13 mouse cellular contexts compared by ENCODE assay signal in the genomic region with DNA sequence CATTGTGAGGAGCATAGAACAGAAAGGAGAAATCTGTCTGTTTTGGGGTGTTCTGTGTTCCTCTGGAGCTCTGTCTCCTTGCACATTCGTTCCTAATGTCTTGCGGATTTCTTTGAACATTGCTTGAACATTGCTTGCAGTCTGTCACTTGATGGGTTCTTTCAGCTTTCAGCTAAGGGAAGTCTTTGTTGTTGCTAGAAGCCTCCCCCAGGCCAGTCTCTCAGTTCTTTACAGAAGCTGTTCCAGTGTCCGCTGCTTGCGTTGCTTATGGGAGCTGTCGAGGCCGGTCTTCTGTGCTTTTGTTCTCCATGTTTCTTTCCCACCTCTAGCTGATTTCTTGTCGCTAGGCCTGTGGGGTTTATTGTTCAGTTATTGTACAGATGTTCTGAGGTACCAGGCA. TPM values are rescaled to one million over a fixed set of nuclear protein-coding genes. Genes with fewer than 3 reads are reported as not detected.
A peak's percentile ranks its signal among the peaks of the same experiment; 100 is the strongest.
DNase-seq lines count a peak whose midpoint lies in the region; ATAC-seq and TF ChIP-seq lines count a peak whose summit lies in the region.
"Had no signal": no experiment of that assay in that cellular context is flagged by ENCODE, and none has a peak within 500 bp of the region (broad histone marks: within the 10 kb centered on the region; RNA-seq: fewer than 3 reads in every experiment).

No protein-coding gene starts in this region.

- TF ChIP-seq CTCF in heart, adult 2 months (IDR thresholded peaks at IDR 0.05) = no peak

- WGBS in heart, embryonic 14.5 days = 56% methylated on average over 7 of the region's 7 CpGs
- 55% methylated on average over 7 of the region's 7 CpGs for WGBS in heart, adult 2 months
- WGBS in neural tube, embryonic 11.5 days = 49% methylated on average over 7 of the region's 7 CpGs
- 75% methylated on average over 7 of the region's 7 CpGs for WGBS in liver, embryonic 12.5 days (ENCODE audit: insufficient replicate concordance)
- 62% methylated on average over 7 of the region's 7 CpGs for WGBS in stomach, embryonic 15.5 days

- DNase-seq in heart, adult 2 months = no peak
- no peak for DNase-seq in neural tube, embryonic 11.5 days (ENCODE audit: low spot score)
- no peak for DNase-seq in neural tube, embryonic 10.5 days (ENCODE audit: extremely low spot score, low spot score)
- no peak for DNase-seq in adrenal gland, postnatal 25 days
- no peak for DNase-seq in thymus, adult 18-20 months
- DNase-seq: retina, postnatal 1 day had no signal

- no peak overlapping the region for H3K9ac ChIP-seq in heart, embryonic 14.5 days (ENCODE audit: low read length)
- no peak overlapping the region for H3K9ac ChIP-seq in heart, adult 2 months (ENCODE audit: low read depth, low read length)
- H3K9ac ChIP-seq in neural tube, embryonic 11.5 days (ENCODE audit: low read length) = no peak overlapping the region
- H3K9ac ChIP-seq in liver, embryonic 12.5 days = no peak overlapping the region
- no peak overlapping the region for H3K9ac ChIP-seq in stomach, embryonic 15.5 days

- intact Hi-C loops in heart, adult 2 months (cut with DNase I) = no loop called here

- no peak overlapping the region for H3K4me3 ChIP-seq in heart, embryonic 14.5 days (ENCODE audit: control insufficient read depth in 1 of 2, insufficient read depth in 1 of 2, low read depth in 1 of 2, low read length in 2 of 2)
- no peak overlapping the region for H3K4me3 ChIP-seq in heart, adult 2 months
- no peak overlapping the region for H3K4me3 ChIP-seq in neural tube, embryonic 11.5 days (ENCODE audit: low read depth, low read length)
- H3K4me3 ChIP-seq in liver, embryonic 12.5 days = no peak overlapping the region
- H3K4me3 ChIP-seq in stomach, embryonic 15.5 days (replicated peaks) = no peak overlapping the region
- H3K4me3 ChIP-seq: embryonic facial prominence, embryonic 12.5 days had no signal

- TF ChIP-seq POLR2A in heart, adult 2 months (IDR thresholded peaks at IDR 0.05; ENCODE audit: insufficient read depth, low read depth, low read length) = no peak

- no peak for ATAC-seq in heart, embryonic 14.5 days (ENCODE audit: insufficient number of reproducible peaks, insufficient read depth, low FRiP score, low read depth)
- no peak for ATAC-seq in neural tube, embryonic 11.5 days (ENCODE audit: insufficient read depth, low FRiP score, low TSS enrichment)
- ATAC-seq in liver, embryonic 12.5 days = no peak
- ATAC-seq in stomach, embryonic 15.5 days (ENCODE audit: insufficient read depth, low FRiP score, low read depth) = no peak

- H3K4me2 ChIP-seq in heart, embryonic 14.5 days (ENCODE audit: low read length) = 0 out of 2 replicates have a peak overlapping the region, but pooled peaks have one; percentile 1
- H3K4me2 ChIP-seq in neural tube, embryonic 11.5 days (ENCODE audit: low read depth) = no peak overlapping the region
- H3K4me2 ChIP-seq in liver, embryonic 12.5 days = no peak overlapping the region
- H3K4me2 ChIP-seq in stomach, embryonic 15.5 days = no peak overlapping the region
- H3K4me2 ChIP-seq: embryonic facial prominence, embryonic 12.5 days had no signal

- TF ChIP-seq EP300 in heart, adult 2 months (IDR thresholded peaks at IDR 0.05; ENCODE audit: insufficient read depth, low read depth, low read length) = no peak

- H3K4me1 ChIP-seq in heart, embryonic 14.5 days (ENCODE audit: control insufficient read depth in 2 of 2, insufficient read depth in 2 of 2, low read length in 2 of 2) = peaks cover 28 to 61% of the 10 kb centered on the region in 2 experiments
- H3K4me1 ChIP-seq in heart, adult 2 months (ENCODE audit: control insufficient read depth, insufficient read depth, low read length) = peaks cover 24% of the 10 kb centered on the region
- H3K4me1 ChIP-seq in neural tube, embryonic 11.5 days (ENCODE audit: control insufficient read depth, insufficient read depth, low read length) = peaks cover 7% of the 10 kb centered on the region
- peaks cover 93% of the 10 kb centered on the region for H3K4me1 ChIP-seq in liver, embryonic 12.5 days
- H3K4me1 ChIP-seq in stomach, embryonic 15.5 days = peaks cover 65% of the 10 kb centered on the region

- no peaks in the 10 kb centered on the region for H3K27me3 ChIP-seq in heart, embryonic 14.5 days (ENCODE audit: control insufficient read depth, insufficient read depth, low read length)
- H3K27me3 ChIP-seq in heart, adult 2 months (ENCODE audit: control insufficient read depth, insufficient read depth, low read length) = no peaks in the 10 kb centered on the region
- H3K27me3 ChIP-seq in neural tube, embryonic 11.5 days (ENCODE audit: control insufficient read depth, insufficient read depth, low read length) = no peaks in the 10 kb centered on the region
- H3K27me3 ChIP-seq in liver, embryonic 12.5 days (replicated peaks) = no peaks in the 10 kb centered on the region
- H3K27me3 ChIP-seq in stomach, embryonic 15.5 days (replicated peaks) = no peaks in the 10 kb centered on the region
- H3K27me3 ChIP-seq: embryonic facial prominence, embryonic 12.5 days had no signal

- H3K9me3 ChIP-seq in heart, embryonic 14.5 days (ENCODE audit: control insufficient read depth, low read length) = no peaks in the 10 kb centered on the region
- no peaks in the 10 kb centered on the region for H3K9me3 ChIP-seq in neural tube, embryonic 11.5 days (ENCODE audit: control insufficient read depth, low read length)
- no peaks in the 10 kb centered on the region for H3K9me3 ChIP-seq in liver, embryonic 12.5 days (replicated peaks)
- no peaks in the 10 kb centered on the region for H3K9me3 ChIP-seq in stomach, embryonic 15.5 days
- H3K9me3 ChIP-seq: embryonic facial prominence, embryonic 12.5 days had no signal

- H3K27ac ChIP-seq in heart, embryonic 14.5 days (replicated peaks in 1 of 2; ENCODE audit: control insufficient read depth in 1 of 2, insufficient read depth in 1 of 2, low read depth in 2 of 2, low read length in 2 of 2) = no peak overlapping the region
- H3K27ac ChIP-seq in heart, adult 2 months = no peak overlapping the region
- peak overlapping the region; percentile 11; the same call in 1 of the 2 replicates for H3K27ac ChIP-seq in neural tube, embryonic 11.5 days (ENCODE audit: low read depth, low read length)
- peak overlapping the region; percentile 55 for H3K27ac ChIP-seq in liver, embryonic 12.5 days
- H3K27ac ChIP-seq in stomach, embryonic 15.5 days = peak overlapping the region; percentile 40; the same call in 1 of the 2 replicates
- H3K27ac ChIP-seq: embryonic facial prominence, embryonic 12.5 days had no signal

- peaks cover 8% of the 10 kb centered on the region for H3K36me3 ChIP-seq in heart, embryonic 14.5 days (ENCODE audit: control insufficient read depth, insufficient read depth, low read length)
- peaks cover 2% of the 10 kb centered on the region; the same call in 1 of the 2 replicates for H3K36me3 ChIP-seq in heart, adult 2 months (ENCODE audit: control insufficient read depth, insufficient read depth, low read length)
- H3K36me3 ChIP-seq in neural tube, embryonic 11.5 days (ENCODE audit: control insufficient read depth, insufficient read depth, low read length) = no peaks in the 10 kb centered on the region
- H3K36me3 ChIP-seq in liver, embryonic 12.5 days = peaks cover 3% of the 10 kb centered on the region; the same call in 1 of the 2 replicates
- H3K36me3 ChIP-seq in stomach, embryonic 15.5 days = no peaks in the 10 kb centered on the region
- H3K36me3 ChIP-seq: embryonic facial prominence, embryonic 12.5 days had no signal

- H3K79me2 ChIP-seq in heart, adult 2 months (replicated peaks; ENCODE audit: control insufficient read depth, insufficient read depth, low read length) = peaks cover 7% of the 10 kb centered on the region

RNA-seq across cellular contexts. Expression of a gene that starts 7.3 kb away (rescaled TPM):
- 28.4 and 30.0 TPM in 2 replicates for polyA plus RNA-seq in heart, embryonic 14.5 days (2014; fragmentation: Nextera tagmentation; extraction: Ambion mirVana)
- total RNA-seq in heart, adult 2 months (2021) = 10 to 100 TPM; 18.6 to 20.7 TPM
- 23.7 and 24.6 TPM in 2 replicates for polyA plus RNA-seq in heart, adult 2 months (2012; rRNA removed)
- polyA plus RNA-seq in neural tube, embryonic 11.5 days (2014; fragmentation: Nextera tagmentation; extraction: Ambion mirVana) = 34.3 and 34.4 TPM in 2 replicates
- 14.5 and 14.8 TPM in 2 replicates for polyA plus RNA-seq in liver, embryonic 12.5 days (2016; fragmentation: Nextera tagmentation; extraction: Ambion mirVana)
- polyA plus RNA-seq in stomach, embryonic 15.5 days (2015; fragmentation: Nextera tagmentation; extraction: Ambion mirVana) = 34.0 and 40.2 TPM in 2 replicates
- total RNA-seq in adrenal gland, postnatal 25 days (2021) = 32.4 and 33.6 TPM in 2 replicates

RNA-seq across cellular contexts. Expression of a gene that starts 17.9 kb away (rescaled TPM):
- not detected in 2 replicates for polyA plus RNA-seq in heart, embryonic 14.5 days (2014; fragmentation: Nextera tagmentation; extraction: Ambion mirVana)
- total RNA-seq in heart, adult 2 months (2021) = not detected
- not detected in 2 replicates for polyA plus RNA-seq in heart, adult 2 months (2012; rRNA removed)
- polyA plus RNA-seq in neural tube, embryonic 11.5 days (2014; fragmentation: Nextera tagmentation; extraction: Ambion mirVana) = not detected in 2 replicates
- 0.08 TPM in 1 of 2 replicates, not detected in the other for polyA plus RNA-seq in liver, embryonic 12.5 days (2016; fragmentation: Nextera tagmentation; extraction: Ambion mirVana)
- polyA plus RNA-seq in stomach, embryonic 15.5 days (2015; fragmentation: Nextera tagmentation; extraction: Ambion mirVana) = 28.0 and 59.2 TPM in 2 replicates
- not detected in 2 replicates for total RNA-seq in adrenal gland, postnatal 25 days (2021)
- total RNA-seq: heart, adult 8-10 months; layer of hippocampus, adult 8-10 months had no signal
- polyA plus RNA-seq: embryonic facial prominence, embryonic 12.5 days; macrophage had no signal

RNA-seq across cellular contexts. Expression of a gene that starts 43.0 kb away (rescaled TPM):
- polyA plus RNA-seq in heart, embryonic 14.5 days (2014; fragmentation: Nextera tagmentation; extraction: Ambion mirVana) = 0.66 and 1.4 TPM in 2 replicates
- under 1 TPM; 0.11 to 0.26 TPM for total RNA-seq in heart, adult 2 months (2021)
- 0.35 and 0.80 TPM in 2 replicates for polyA plus RNA-seq in heart, adult 2 months (2012; rRNA removed)
- 0.11 and 0.24 TPM in 2 replicates for polyA plus RNA-seq in neural tube, embryonic 11.5 days (2014; fragmentation: Nextera tagmentation; extraction: Ambion mirVana)
- polyA plus RNA-seq in liver, embryonic 12.5 days (2016; fragmentation: Nextera tagmentation; extraction: Ambion mirVana) = 0.24 TPM in 1 of 2 replicates, not detected in the other
- 0.85 and 1.9 TPM in 2 replicates for polyA plus RNA-seq in stomach, embryonic 15.5 days (2015; fragmentation: Nextera tagmentation; extraction: Ambion mirVana)
- total RNA-seq in adrenal gland, postnatal 25 days (2021) = 0.12 TPM in 1 of 2 replicates, not detected in the other

Comparison
In these comparisons a context has a peak if more than half of its experiments do, and no peak if none do; other contexts are left out.
1. H3K27ac ChIP-seq: peak in neural tube, embryonic 11.5 days (single experiment), liver, embryonic 12.5 days (single experiment) and stomach, embryonic 15.5 days (single experiment); none in heart, embryonic 14.5 days (0 of 2) and heart, adult 2 months (single experiment).
2. RNA of a gene that starts 17.9 kb away (polyA plus RNA-seq): 28.0 to 59.2 TPM in stomach, embryonic 15.5 days; 0.08 TPM in liver, embryonic 12.5 days, not detected in heart, embryonic 14.5 days, not detected in heart, adult 2 months and not detected in neural tube, embryonic 11.5 days; every median in the first group is over 10 times any median in the second.